Mouse (Mus musculus) E14TG2a.4 (cell line): ENCODE results near the gene Olfr288.

Experiments
- CTCF ChIP-seq: conservative IDR thresholded peaks from 2 replicates; pipeline ENCODE4 v1.5.1; 2014; ENCODE audit warnings: low read length
- NANOG ChIP-seq: IDR thresholded peaks from 2 replicates; pipeline ENCODE4 v1.6.1; 2014; ENCODE audit warnings: borderline replicate concordance, low read length, mixed read lengths

DNA sequence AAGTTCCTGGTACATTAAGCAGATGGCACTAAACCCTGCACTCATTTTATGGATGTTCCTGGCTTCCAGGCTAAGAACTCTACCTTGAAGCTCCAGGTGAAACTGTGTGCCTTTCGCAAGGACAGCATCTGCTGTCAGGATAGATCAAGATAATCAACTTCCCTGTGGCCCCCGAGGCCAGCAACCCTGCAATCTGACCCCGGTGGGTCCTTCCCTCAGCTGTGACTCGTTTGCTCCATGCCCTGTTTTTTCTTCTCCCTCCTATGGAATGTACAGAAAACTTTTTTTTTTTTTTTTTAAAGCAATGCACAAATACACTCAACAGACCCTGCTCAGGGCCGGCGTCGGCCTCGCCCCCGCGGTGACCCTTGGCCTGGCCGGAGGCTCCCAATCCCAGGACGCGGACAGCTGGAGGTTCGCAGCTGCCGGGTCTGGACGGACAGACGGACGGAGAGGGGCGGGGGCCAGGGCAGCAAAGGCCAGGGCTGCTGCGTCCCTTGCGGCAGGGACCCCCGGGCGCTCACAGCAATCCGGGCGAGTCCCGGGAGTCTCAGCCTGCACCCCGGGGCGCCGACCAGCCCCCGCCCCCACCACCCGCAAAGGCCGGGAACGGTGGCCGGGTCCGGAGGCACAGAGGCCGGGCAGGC is 50.4 kb downstream of the Olfr288 start:
- no peak for TF ChIP-seq CTCF
- no peak for TF ChIP-seq NANOG
